Mouse (Mus musculus) granulocyte monocyte progenitor cell, adult 5-6 weeks (primary cell): ENCODE measurements around the gene Sh3pxd2a. TPM values are rescaled to one million over a fixed set of nuclear protein-coding genes. Genes with fewer than 3 reads are reported as not detected.
A peak's percentile ranks its signal among the peaks of the same experiment; 100 is the strongest.

ENCODE experiments used
- ATAC-seq: replicated peaks from 2 replicates; pipeline ENCODE4 v1.8.0; 2016; ENCODE audit warnings: mild to moderate bottlenecking, moderate TSS enrichment, inconsistent platforms; ENCODE audit not compliant: poor library complexity, severe bottlenecking
- total RNA-seq, 2 experiments: library from RNA; stranded (forward) in 1 of 2; stranded (reverse) in 1 of 2; fragments of 200-712, 200-1000 nt in 1 of 2; fragments of >200 nt in 1 of 2; fragmentation: Nextera tagmentation in 1 of 2; gene quantifications; 2 replicates each; pipeline ENCODE4 v1.2.3; 2014 to 2017

Gene Sh3pxd2a
- total RNA-seq, 2 experiments from 2014 or later: 1.2 to 1.9 TPM

DNA sequence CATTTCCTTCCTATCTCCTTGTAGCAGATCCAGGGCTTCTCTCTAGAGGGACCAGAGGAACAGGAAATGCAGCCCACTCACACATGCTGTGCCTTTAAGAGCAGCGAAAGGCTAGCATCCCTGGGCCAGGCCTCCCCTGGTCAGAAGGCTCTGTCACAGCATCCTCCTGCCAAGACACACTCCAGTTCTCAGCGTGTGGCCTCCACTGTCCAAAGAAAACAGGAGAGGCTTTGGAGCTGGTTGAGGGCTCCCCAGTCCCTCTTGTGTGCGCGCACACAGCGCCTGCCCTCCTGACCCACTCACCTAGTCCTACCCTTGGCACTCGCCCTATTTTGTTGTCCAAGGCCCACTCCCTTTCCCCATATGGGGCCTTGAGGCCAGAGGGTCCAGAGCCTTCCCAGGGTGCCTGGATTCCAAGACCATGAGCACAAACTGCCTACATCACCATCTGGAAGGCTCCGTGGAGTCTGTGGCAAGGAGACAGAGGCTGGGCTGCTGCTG is 171.7 kb downstream of the Sh3pxd2a start:
- no peak for ATAC-seq

DNA sequence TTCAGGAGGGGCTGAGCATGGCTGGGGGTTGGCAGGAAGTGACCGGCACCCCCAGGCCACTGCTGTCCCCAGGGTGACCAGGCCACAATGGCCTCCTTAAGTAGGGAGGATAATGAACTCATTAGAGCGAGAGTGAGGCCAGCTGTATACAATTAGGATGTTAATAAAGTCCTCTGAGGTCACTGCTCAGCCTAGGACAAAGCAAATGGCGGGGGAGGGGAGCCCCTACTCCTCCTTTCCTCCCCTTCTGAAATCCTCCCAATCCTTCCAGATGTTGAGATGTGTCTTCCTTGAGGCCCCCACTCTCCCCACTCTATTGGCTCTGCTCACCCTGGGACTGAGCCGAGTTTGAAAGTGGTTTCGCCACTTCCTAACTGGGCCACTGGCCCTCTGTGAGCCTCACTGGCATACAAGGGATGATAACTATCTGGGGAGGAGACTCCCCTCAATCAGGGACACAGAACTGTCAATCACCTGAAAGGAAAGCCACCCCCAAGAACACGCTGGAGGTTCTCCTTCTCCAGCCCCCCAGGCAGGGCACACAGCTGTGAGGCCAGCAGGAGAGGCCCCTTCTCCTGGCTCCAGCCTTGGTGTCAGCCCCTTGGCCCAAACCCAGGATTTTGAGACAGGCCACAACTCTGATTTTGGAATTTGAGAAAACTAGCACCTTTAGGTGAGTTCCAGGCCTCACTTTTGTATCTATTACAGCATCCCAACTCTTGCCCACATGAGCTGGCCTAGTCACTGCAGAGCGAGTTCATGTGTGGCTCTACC is 172.7 kb downstream of the Sh3pxd2a start:
- ATAC-seq: no peak

DNA sequence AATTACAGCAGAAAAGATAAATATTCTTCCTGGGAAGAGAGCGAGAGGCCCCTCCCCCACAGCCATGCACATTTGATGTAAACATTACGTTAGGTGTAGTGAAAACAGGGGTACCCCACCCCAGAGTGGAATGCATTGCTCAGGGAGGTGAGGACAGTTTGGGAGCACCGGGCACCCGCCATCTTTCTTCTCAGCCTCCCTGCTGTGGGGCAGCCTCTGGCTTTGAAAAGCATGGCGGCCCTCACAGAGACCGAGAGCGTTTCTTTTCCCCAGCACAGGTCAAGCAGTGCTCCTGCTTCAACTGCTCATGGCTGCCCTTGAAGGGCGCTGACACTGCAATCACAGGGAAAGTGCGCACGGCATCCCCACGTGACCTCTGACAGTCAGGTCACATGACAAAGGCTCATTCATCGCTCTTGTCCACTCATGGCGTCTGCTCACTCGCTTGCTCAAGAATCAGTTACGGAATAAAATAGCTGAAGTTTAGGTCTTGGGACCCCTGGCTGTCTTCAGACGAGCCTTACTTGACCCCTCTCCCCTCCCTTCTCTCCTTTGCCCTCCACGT is 177.2 kb downstream of the Sh3pxd2a start:
- ATAC-seq: no peak

DNA sequence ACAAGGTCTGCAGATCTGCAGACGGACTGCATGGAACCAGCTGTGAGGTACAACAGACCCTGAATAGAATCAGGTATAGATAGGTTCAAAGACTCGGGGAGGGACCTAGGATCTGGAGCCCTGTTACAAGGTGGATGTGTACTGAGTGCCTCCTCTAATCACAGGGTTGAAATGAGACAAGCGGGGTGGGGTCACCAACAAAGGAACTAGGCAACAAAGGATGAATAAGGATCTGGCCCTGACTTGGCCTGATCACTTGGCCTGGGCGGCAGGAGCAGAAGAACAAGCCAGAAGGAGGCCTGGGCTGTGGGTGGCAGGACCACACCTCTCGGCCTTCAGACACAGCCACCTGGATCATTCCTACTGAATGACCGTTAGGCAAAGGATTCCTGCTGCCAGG is 178.6 kb downstream of the Sh3pxd2a start:
- ATAC-seq: no peak

DNA sequence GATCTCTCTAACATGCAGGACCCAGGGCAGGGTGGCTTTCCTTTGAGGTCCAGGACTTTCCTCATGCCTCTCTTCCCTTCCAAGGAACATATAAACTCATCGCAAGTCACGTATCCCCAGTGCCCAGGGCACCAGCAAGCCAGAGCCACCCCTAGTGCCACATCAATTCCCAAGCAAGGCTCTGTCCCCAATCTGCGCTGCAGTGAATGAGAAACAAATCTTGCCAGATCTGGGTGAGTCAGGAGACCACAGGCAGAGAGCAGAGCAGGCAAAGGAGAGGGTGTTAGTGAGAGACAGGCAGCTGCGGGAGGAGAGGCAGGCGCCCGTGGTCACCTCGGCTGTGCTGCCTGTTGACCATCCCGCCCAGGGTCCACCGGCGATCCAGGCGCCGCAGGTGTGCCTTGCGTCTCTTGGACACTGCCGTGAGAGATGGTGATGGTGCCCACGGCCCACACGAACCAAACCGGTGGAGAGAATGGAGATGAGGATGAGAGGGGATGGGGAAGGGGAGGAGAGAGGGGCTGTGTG is 181.4 kb downstream of the Sh3pxd2a start:
- ATAC-seq: no peak

DNA sequence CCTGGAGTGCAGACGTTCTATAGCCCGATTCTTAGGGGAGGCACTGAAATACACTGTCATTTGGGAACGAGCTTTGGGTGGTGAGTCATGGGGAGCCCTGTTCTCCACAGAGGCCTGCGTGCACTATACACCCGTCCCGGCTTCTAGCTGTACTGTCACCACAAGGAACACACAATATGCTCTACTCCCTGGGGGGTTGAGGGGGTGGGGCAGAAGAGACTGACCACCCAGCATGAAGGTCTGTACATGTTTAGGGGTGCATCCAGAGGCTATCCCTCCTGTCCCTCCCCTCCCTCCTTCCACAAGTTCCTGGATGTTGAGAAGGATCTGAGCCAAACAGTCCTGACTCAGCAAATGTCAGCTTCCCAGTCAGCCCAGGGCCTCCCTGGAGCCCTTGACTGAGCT is 182.1 kb downstream of the Sh3pxd2a start:
- no peak for ATAC-seq

DNA sequence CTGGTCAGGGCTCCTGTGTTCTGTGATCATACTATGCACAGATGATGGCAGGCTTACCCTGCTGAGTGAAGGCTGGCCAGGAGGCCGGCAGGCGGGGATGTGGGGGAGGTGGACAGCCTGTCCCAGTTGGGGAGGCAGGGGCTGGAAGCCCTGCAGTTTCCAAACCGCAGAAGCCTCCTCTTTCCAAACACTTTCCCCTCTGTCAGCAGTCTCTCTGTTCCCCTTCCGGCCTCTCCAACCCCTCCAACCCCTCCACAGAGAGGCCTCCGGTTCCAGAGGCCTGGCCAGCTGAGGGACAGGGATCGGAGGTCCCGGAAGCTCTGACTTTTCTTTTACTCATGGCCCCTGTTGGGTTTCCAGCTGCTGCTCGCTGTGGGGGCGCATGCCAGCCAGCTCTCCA is 183.3 kb downstream of the Sh3pxd2a start:
- ATAC-seq: no peak

DNA sequence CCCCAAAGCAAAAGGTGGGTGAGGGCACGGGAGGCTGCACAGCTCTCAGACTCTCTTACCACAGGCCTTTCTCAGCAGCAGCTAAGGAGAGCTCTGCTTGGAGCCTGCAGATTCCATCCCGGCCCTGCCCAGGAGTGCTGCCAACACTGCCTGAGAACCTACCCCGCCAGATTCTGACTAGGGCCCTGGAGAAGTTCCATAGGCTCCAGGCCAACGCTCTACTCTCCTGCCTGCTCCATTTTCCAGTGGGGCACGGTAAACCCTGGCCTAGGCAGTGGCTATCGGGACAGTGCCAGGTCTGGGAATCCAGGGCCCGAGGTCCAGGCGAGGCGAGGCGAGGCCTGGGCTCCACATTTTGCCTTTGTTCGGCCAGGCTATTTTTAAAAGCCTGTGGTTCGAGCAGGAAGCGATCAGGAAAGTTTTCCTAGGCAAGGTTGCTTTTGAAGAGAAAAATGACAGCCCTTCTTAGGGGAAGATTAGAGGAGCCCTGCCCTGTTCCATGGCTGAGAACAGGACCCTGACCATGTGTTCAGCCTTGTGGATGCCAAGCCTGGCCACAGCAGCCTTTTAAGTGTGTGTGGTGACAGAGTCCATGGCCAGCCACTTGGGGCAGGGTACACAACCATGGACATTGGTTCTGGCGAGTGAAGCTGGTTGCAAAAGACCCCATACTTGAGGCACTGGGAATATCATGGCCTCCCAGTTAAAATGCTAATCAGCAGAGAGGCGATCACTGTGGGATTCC is 184.2 kb downstream of the Sh3pxd2a start:
- ATAC-seq: no peak

DNA sequence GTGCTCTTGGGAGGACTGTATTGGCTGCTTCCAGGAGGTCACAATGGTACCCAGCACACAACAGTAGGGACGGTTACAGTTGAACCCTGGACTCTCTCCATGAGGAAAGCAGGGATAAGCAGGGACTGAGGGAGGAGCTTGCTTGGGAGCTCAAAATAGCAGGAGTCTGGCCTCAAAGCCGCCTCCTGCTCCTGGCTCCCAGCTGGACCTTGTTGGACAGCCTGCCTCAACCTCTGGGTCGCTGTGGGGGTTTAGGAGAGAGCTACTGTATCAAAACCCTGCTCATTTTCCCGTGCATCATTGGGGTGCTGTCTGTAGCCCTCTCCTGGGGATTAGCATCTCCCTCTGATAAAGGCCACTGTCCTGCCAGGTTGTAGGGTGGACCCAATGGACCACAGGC is 184.8 kb downstream of the Sh3pxd2a start:
- ATAC-seq: no peak

DNA sequence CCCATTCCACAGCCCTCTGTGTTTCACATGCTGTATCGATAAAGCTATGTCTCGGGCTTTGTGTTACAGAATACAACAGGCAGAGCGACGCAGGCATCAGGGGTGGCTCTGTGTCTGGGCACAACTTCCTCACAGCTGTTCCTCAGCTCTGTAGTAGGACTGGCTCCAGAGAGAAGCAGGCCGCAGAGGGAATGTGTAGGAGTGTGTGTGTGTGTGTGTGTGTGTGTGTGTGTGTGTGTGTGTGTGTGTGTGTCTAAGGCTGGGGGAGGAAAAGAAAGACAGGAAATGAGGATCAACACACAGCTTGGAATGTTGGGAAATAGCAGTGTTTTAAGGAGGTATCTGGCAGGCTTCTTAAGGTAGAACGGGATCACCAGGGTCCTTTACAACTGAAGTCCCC is 187.5 kb downstream of the Sh3pxd2a start:
- no peak for ATAC-seq

DNA sequence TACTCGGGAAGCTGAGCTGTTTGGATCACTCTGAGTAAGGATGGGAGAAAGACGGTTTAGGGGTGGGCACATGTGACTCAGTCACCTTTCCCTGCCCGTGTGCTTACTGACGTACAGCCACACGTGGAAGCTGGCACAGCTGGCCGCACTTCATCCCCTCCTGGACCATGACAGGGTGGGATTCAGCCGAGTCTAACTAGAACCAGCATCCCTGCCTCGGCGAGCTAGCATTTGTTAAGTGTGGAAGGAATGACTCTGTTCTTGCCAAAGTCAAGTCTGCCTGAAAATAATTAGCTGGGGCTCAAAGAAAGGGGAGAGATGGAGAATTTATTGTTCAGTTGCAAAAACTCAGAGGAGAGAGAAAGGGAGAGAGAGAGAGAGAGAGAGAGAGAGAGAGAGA is 193.7 kb downstream of the Sh3pxd2a start:
- no peak for ATAC-seq

DNA sequence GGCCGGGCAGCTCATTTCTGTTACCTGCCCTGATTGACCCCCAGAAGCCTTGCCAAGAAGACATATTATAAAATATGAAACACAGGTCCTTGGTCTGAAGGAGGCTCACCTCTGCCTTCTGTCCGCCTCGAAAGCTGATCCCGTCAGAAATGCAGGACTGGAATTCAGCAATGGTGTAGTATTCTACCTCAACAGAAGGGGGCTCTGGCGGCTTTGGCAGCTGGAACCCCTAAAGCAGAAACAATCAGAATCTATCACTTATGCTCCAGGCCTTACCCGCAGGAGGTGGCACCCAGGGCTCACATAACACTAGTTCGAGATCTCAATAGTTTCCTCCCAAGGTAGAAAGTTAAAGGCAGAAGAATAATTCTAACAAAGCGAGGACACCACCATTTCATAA is 194.5 kb downstream of the Sh3pxd2a start:
- ATAC-seq: 0 out of 2 replicates have a peak, but pooled peaks have one; percentile 20

DNA sequence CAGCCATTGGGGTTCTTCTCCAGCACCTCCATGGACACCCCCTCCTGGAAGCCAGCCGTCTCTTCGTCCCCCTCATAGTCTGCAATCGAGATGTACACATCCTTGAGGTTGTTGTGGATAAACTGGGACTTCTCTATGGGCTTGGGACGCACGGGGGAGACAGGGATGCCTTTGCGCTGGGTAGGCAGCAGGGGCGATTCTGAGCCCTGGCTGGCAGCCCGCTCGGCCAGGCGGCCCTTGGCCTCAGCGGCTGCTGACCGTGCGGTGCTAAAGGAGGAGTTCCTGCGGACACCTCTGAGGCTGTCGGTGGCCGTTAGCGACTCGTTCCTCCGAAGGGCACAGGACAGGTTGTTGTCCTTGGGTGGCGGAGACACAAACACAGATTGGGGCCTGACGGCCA is 197.1 kb downstream of the Sh3pxd2a start:
- no peak for ATAC-seq

DNA sequence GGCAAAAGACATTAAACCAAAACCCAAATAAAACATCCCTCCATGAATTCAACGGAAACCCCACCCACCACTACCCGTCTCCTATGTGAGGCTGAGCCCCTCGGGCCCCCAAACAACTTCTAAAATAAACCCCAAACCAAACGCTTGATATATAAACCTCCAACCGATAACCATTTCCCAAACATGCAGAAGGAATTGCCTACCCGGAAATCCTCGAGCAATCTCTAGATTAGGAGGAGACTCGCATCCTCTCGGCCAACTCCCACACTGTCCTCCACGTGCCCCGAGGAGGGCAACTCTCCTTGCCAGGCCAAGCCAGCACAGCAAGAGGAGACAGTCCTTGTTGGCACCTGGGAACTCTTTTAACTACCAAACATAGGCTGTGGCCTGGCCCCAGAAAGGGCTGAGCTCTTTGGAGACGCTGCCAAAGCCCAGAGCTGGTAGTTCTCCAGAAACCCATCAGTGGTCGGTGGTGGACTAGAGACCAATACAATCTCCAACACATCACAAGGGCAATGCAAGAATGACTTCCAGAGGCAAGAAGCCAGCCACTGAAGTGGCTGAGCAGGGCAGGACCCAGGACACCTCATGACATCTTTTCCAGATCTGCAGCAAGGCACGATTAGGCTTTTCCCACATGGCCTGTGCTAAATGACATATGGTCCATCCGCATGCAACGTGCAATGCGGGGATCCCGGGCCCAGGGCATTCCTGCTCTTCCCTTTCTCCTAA is 198.0 kb downstream of the Sh3pxd2a start:
- ATAC-seq: no peak

DNA sequence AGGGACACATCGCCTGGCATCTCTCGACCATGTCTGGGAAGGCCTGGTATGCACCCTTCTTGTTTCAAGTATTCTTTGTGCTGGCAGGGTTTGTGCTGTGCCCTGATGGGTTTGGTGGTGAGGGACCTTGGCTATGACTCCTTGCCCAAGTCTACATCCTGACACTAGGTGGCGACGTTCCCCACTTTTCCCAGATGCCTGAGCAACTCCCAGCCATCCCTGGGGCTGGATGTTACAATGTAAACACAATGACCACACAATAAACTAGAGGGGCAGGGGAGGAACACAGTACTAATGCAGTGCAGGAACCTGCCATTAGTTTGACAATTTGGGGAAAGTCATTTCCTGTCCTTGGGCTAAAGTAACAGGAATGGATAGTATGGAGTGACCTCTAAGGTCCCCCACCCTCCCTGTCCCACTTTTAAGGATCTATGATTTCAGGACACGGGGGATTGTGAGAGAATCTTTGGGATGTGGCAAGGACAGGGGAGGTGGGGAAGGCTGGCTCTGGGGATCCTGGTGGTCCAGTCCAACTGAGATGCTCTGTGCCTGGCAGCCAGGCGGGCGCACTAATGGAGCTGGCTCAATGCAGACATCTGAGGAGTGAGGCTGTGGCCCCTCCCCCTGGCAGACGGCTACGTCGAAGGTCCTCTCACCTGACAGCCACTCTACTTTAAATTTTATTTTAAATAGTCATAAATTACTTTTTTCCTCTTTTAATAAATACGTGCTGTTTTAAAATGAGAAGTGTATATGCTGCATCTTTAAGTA is 199.7 kb downstream of the Sh3pxd2a start:
- ATAC-seq: peak; percentile 47; the same call in 1 of the 2 replicates

DNA sequence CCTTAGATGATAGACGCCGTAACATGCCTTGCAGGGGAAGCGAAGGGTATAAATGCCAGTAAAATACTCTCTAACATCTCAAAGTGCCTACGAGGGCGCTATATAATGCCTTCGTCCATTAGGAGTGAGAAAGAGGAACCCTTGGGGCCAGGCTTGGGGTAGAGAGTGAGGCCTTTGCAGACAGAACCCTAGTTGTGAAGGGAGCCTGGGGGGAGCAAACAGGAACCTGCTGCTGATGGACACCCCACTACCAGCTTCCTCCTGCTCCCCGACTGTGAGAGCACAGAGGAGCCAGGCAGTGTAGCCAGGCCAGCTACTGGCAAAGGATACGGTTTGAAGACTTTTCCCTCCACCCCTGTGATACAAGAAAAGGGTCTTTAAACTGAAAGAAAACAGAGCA is 200.6 kb downstream of the Sh3pxd2a start:
- peak; percentile 84 for ATAC-seq

DNA sequence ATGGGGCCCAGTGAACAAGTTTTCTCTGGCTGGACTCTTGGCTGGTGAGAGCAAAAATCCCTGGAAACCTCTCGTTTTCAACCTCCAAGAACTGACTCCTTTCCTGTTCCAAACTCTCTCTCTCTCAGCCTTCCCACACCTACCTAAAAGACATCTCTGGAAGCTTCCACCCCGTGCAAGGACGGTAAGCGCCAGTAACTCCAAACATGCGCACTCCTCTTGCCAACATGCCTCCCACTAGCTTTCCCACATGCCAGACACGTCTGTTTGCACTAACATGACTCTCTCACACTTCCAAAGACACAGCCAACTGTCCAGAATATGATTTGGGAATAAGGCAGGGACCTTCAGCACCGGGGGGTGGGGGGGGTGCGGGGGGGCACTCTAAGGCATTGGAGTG is 203.0 kb downstream of the Sh3pxd2a start:
- ATAC-seq: no peak

DNA sequence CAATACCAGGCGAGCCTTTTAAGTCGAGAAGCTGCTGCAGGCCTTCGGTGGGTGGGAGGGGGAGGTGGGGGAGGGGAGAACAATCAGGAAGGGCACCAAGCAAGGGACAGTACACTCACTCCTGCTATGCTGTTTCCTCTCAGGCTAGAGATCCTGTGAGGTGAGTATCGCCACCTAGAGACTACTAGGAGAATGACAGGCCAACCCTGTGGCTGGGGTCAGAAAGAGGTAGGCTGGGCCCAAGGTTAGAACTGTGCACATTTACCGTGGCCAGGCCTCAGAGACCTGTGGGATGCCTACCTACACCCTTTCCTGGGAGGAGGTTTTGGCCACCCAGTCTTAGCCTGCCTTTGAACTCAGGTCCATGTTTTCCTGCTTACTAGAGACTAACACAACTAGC is 204.6 kb downstream of the Sh3pxd2a start:
- ATAC-seq: peak; percentile 58

DNA sequence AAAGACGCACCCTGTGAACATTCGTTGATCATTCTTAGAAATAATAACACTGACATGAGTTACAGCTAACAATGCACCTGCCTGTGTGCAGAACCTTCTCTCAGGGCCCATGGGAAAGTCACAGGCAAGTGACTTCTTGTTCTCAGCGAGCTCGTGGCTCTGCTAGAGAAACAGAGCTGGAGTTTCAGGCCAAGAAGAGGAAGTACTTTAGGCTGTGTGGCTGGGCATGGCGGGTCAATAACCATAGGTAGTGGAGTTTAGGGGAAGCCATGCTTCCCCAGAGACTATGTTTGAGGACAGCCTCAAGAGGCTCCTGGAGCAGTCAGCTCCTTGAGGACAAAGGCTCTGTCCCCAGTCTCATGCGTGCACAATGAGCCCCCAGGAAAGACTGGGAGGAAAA is 208.3 kb downstream of the Sh3pxd2a start:
- peak; percentile 76 for ATAC-seq

DNA sequence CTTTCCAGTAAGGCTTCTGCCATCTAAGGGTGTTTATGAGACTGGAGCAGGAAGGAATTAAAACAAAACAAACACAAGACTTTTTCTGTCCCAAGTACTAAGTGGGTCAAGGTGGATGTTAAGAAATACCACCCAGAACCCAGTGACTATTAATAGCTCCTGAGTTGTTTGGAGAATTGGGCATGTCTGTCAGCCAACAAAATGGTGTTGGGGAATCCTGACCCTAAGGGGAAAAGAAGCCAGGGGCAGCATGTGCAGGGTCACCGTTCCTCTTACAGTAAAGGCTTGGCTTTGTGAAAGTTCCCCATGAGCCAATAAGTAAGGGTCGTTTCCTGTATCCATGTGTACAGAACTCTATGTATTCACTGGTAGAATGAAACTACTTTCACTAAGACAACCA is 209.2 kb downstream of the Sh3pxd2a start:
- 0 out of 2 replicates have a peak, but pooled peaks have one; percentile 13 for ATAC-seq
